22 mouse cellular contexts compared by ENCODE assay signal in the genomic region with DNA sequence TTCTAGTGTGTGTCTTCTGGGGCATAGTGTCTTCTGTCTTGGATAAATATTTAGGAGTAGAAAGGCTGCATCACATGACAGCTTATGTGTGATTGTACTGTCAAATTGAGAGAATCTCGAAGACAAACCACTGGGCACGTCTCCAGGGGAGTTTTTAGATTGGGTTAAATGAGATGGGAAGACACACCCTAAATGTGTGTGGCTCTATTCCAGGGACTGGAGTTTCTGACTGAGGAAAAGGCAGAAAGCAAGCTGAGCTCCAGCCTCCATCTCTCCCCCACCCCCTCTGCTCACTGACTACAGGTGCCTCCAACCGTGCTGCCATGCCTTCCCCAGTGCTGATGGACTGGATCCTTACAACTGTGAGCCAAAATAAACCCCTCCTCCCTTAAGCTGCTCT. TPM values are rescaled to one million over a fixed set of nuclear protein-coding genes. Genes with fewer than 3 reads are reported as not detected.
DNase-seq lines count a peak whose midpoint lies in the region; ATAC-seq and TF ChIP-seq lines count a peak whose summit lies in the region.
"Had no signal": no experiment of that assay in that cellular context is flagged by ENCODE, and none has a peak within 500 bp of the region (broad histone marks: within the 10 kb centered on the region; RNA-seq: fewer than 3 reads in every experiment).

No protein-coding gene starts in this region.

- H3K27ac ChIP-seq in forebrain, postnatal 0 days (ENCODE audit: low read depth, low read length), result no peak overlapping the region
- no peak overlapping the region for H3K27ac ChIP-seq in forebrain, embryonic 12.5 days
- peak overlapping the region; percentile 43 to 66; a peak in 1 of 4 replicates for H3K27ac ChIP-seq in heart, embryonic 14.5 days (replicated peaks in 1 of 2; ENCODE audit: control insufficient read depth in 1 of 2, insufficient read depth in 1 of 2, low read depth in 2 of 2, low read length in 2 of 2)
- no peak overlapping the region; the same call in 1 of the 2 replicates for H3K27ac ChIP-seq in heart, embryonic 11.5 days (ENCODE audit: low read depth, low read length)
- no peak overlapping the region for H3K27ac ChIP-seq in lung, embryonic 15.5 days
- H3K27ac ChIP-seq in stomach, embryonic 16.5 days (ENCODE audit: low read length), result peak overlapping the region; percentile 78
- H3K27ac ChIP-seq: embryonic facial prominence, embryonic 12.5 days; forebrain, embryonic 10.5 days; hindbrain, postnatal 0 days; neural tube, embryonic 13.5 days had no signal

- H3K36me3 ChIP-seq in forebrain, postnatal 0 days (ENCODE audit: insufficient read depth), result no peaks in the 10 kb centered on the region
- H3K36me3 ChIP-seq in forebrain, embryonic 12.5 days (replicated peaks), result no peaks in the 10 kb centered on the region
- H3K36me3 ChIP-seq in heart, embryonic 14.5 days (ENCODE audit: control insufficient read depth, insufficient read depth, low read length), result no peaks in the 10 kb centered on the region
- H3K36me3 ChIP-seq in heart, embryonic 11.5 days (ENCODE audit: control insufficient read depth, insufficient read depth, low read length), result no peaks in the 10 kb centered on the region
- no peaks in the 10 kb centered on the region for H3K36me3 ChIP-seq in lung, embryonic 15.5 days
- H3K36me3 ChIP-seq in stomach, embryonic 16.5 days (ENCODE audit: control insufficient read depth, insufficient read depth, low read length), result no peaks in the 10 kb centered on the region
- H3K36me3 ChIP-seq: embryonic facial prominence, embryonic 12.5 days; forebrain, embryonic 10.5 days; neural tube, embryonic 13.5 days had no signal

- H3K27me3 ChIP-seq in forebrain, postnatal 0 days (ENCODE audit: insufficient read depth, low read length), result no peaks in the 10 kb centered on the region
- no peaks in the 10 kb centered on the region for H3K27me3 ChIP-seq in forebrain, embryonic 12.5 days
- no peaks in the 10 kb centered on the region for H3K27me3 ChIP-seq in heart, embryonic 14.5 days (ENCODE audit: control insufficient read depth, insufficient read depth, low read length)
- H3K27me3 ChIP-seq in heart, embryonic 11.5 days (ENCODE audit: control insufficient read depth, insufficient read depth, low read length), result no peaks in the 10 kb centered on the region
- no peaks in the 10 kb centered on the region for H3K27me3 ChIP-seq in lung, embryonic 15.5 days
- H3K27me3 ChIP-seq in stomach, embryonic 16.5 days (ENCODE audit: control insufficient read depth, insufficient read depth, low read length), result no peaks in the 10 kb centered on the region
- H3K27me3 ChIP-seq: embryonic facial prominence, embryonic 12.5 days; neural tube, embryonic 13.5 days had no signal

- peak; percentile 23 for DNase-seq in forebrain, postnatal 0 days
- no peak for DNase-seq in lung, postnatal 10 days
- no peak for DNase-seq in left cerebral cortex, postnatal 36 days (ENCODE audit: low spot score in 2 of 2)
- DNase-seq: cerebellum, adult 11-12 months; kidney, adult 18-20 months; liver, postnatal 0 days; thymus, postnatal 14 days had no signal

- no peaks in the 10 kb centered on the region for H3K9me3 ChIP-seq in forebrain, postnatal 0 days (ENCODE audit: low read length)
- no peaks in the 10 kb centered on the region for H3K9me3 ChIP-seq in forebrain, embryonic 12.5 days
- 0 out of 2 replicates have a peak, but pooled peaks cover 2% of the 10 kb centered on the region for H3K9me3 ChIP-seq in heart, embryonic 14.5 days (ENCODE audit: control insufficient read depth, low read length)
- H3K9me3 ChIP-seq in heart, embryonic 11.5 days (replicated peaks; ENCODE audit: control insufficient read depth, low read length), result no peaks in the 10 kb centered on the region
- H3K9me3 ChIP-seq in lung, embryonic 15.5 days, result no peaks in the 10 kb centered on the region
- H3K9me3 ChIP-seq in stomach, embryonic 16.5 days (replicated peaks; ENCODE audit: control insufficient read depth, low read length), result no peaks in the 10 kb centered on the region
- H3K9me3 ChIP-seq: embryonic facial prominence, embryonic 12.5 days; forebrain, embryonic 10.5 days; neural tube, embryonic 13.5 days had no signal

- peak; percentile 6; the same call in 1 of the 2 replicates for ATAC-seq in forebrain, postnatal 0 days
- no peak for ATAC-seq in forebrain, embryonic 12.5 days (ENCODE audit: low FRiP score)
- no peak for ATAC-seq in heart, embryonic 14.5 days (ENCODE audit: insufficient number of reproducible peaks, insufficient read depth, low FRiP score, low read depth)
- no peak for ATAC-seq in heart, embryonic 11.5 days (replicated peaks; ENCODE audit: insufficient number of reproducible peaks, low FRiP score, low TSS enrichment)
- 0 out of 2 replicates have a peak, but pooled peaks have one; percentile 3 for ATAC-seq in lung, embryonic 15.5 days (ENCODE audit: borderline replicate concordance, extremely low read depth, low FRiP score, low TSS enrichment)
- ATAC-seq in stomach, embryonic 16.5 days (ENCODE audit: insufficient read depth, low FRiP score), result peak; percentile 58
- ATAC-seq: hindbrain, postnatal 0 days; liver, postnatal 0 days had no signal

- H3K4me3 ChIP-seq in forebrain, postnatal 0 days (ENCODE audit: low read depth, low read length), result no peak overlapping the region
- no peak overlapping the region for H3K4me3 ChIP-seq in forebrain, embryonic 12.5 days (replicated peaks)
- H3K4me3 ChIP-seq in heart, embryonic 14.5 days (ENCODE audit: control insufficient read depth in 1 of 2, insufficient read depth in 1 of 2, low read depth in 1 of 2, low read length in 2 of 2), result no peak overlapping the region
- no peak overlapping the region for H3K4me3 ChIP-seq in heart, embryonic 11.5 days (ENCODE audit: low read depth, low read length)
- no peak overlapping the region for H3K4me3 ChIP-seq in lung, embryonic 15.5 days
- no peak overlapping the region for H3K4me3 ChIP-seq in stomach, embryonic 16.5 days (replicated peaks; ENCODE audit: low read length)
- H3K4me3 ChIP-seq: embryonic facial prominence, embryonic 12.5 days; forebrain, embryonic 10.5 days; neural tube, embryonic 13.5 days had no signal

- H3K9ac ChIP-seq in forebrain, postnatal 0 days, result no peak overlapping the region
- H3K9ac ChIP-seq in forebrain, embryonic 12.5 days, result no peak overlapping the region
- H3K9ac ChIP-seq in heart, embryonic 14.5 days (ENCODE audit: low read length), result no peak overlapping the region
- no peak overlapping the region for H3K9ac ChIP-seq in heart, embryonic 11.5 days (ENCODE audit: low read depth, low read length)
- H3K9ac ChIP-seq in lung, embryonic 15.5 days, result no peak overlapping the region
- H3K9ac ChIP-seq in stomach, embryonic 16.5 days (ENCODE audit: low read length), result no peak overlapping the region
- H3K9ac ChIP-seq: embryonic facial prominence, embryonic 12.5 days; liver, postnatal 0 days; neural tube, embryonic 13.5 days had no signal

- no peak overlapping the region for H3K4me2 ChIP-seq in forebrain, postnatal 0 days (ENCODE audit: low read depth)
- H3K4me2 ChIP-seq in forebrain, embryonic 12.5 days, result no peak overlapping the region
- no peak overlapping the region for H3K4me2 ChIP-seq in heart, embryonic 14.5 days (ENCODE audit: low read length)
- no peak overlapping the region for H3K4me2 ChIP-seq in heart, embryonic 11.5 days
- no peak overlapping the region for H3K4me2 ChIP-seq in lung, embryonic 15.5 days
- H3K4me2 ChIP-seq in stomach, embryonic 16.5 days (ENCODE audit: low read depth, low read length), result no peak overlapping the region
- H3K4me2 ChIP-seq: embryonic facial prominence, embryonic 12.5 days; neural tube, embryonic 13.5 days had no signal

- intact Hi-C loops in left cerebral cortex, postnatal 36 days (cut with DNase I), result no loop called here

- no peak for TF ChIP-seq CTCF in forebrain, postnatal 0 days (IDR thresholded peaks at IDR 0.05; ENCODE audit: low read depth)

- H3K4me1 ChIP-seq in forebrain, postnatal 0 days (ENCODE audit: insufficient read depth), result no peaks in the 10 kb centered on the region
- H3K4me1 ChIP-seq in forebrain, embryonic 12.5 days, result no peaks in the 10 kb centered on the region
- H3K4me1 ChIP-seq in heart, embryonic 14.5 days (ENCODE audit: control insufficient read depth in 2 of 2, insufficient read depth in 2 of 2, low read length in 2 of 2), result peaks cover 4 to 16% of the 10 kb centered on the region in 2 experiments
- H3K4me1 ChIP-seq in heart, embryonic 11.5 days (ENCODE audit: control insufficient read depth, insufficient read depth, low read length), result peaks cover 7% of the 10 kb centered on the region; the same call in 1 of the 2 replicates
- H3K4me1 ChIP-seq in lung, embryonic 15.5 days, result peaks cover 3% of the 10 kb centered on the region; the same call in 1 of the 2 replicates
- H3K4me1 ChIP-seq in stomach, embryonic 16.5 days (ENCODE audit: control insufficient read depth, insufficient read depth, low read length), result peaks cover 4% of the 10 kb centered on the region
- H3K4me1 ChIP-seq: embryonic facial prominence, embryonic 12.5 days; forebrain, embryonic 10.5 days had no signal

- 52% methylated on average over 3 of the region's 3 CpGs for WGBS in forebrain, postnatal 0 days
- WGBS in forebrain, embryonic 12.5 days, result 64% methylated on average over 3 of the region's 3 CpGs
- WGBS in heart, embryonic 14.5 days, result 77% methylated on average over 3 of the region's 3 CpGs
- WGBS in heart, embryonic 11.5 days (ENCODE audit: insufficient replicate concordance), result 83% methylated on average over 3 of the region's 3 CpGs
- WGBS in lung, embryonic 15.5 days, result 56% methylated on average over 3 of the region's 3 CpGs
- whole genome bisulfite sequencing in stomach, embryonic 16.5 days, result 62% methylated on average over 3 of the region's 3 CpGs

RNA-seq across cellular contexts. Expression of gene Rab17, which starts 11.9 kb away (rescaled TPM):
- 0.15 and 0.62 TPM in 2 replicates for total RNA-seq in forebrain, postnatal 0 days (2014; rRNA removed)
- polyA plus RNA-seq in forebrain, postnatal 0 days (2015; fragmentation: Nextera tagmentation; extraction: Ambion mirVana), result 0.30 TPM in 1 of 2 replicates, not detected in the other
- 0.21 TPM in 1 of 2 replicates, not detected in the other for polyA plus RNA-seq in forebrain, embryonic 12.5 days (2016; fragmentation: Nextera tagmentation; extraction: Ambion mirVana)
- 2.5 and 2.7 TPM in 2 replicates for polyA plus RNA-seq in heart, embryonic 14.5 days (2014; fragmentation: Nextera tagmentation; extraction: Ambion mirVana)
- polyA plus RNA-seq in heart, embryonic 11.5 days (2014; fragmentation: Nextera tagmentation; extraction: Ambion mirVana), result 0.63 TPM in 1 of 2 replicates, not detected in the other
- 3.1 and 3.8 TPM in 2 replicates for polyA plus RNA-seq in lung, embryonic 15.5 days (2015; fragmentation: Nextera tagmentation; extraction: Ambion mirVana)
- 10.0 and 12.1 TPM in 2 replicates for polyA plus RNA-seq in stomach, embryonic 16.5 days (2015; fragmentation: Nextera tagmentation; extraction: Ambion mirVana)
- total RNA-seq in left cerebral cortex, postnatal 36 days (2021), result not detected
- total RNA-seq: hindbrain, postnatal 0 days; megakaryocyte, adult 5-6 weeks; midbrain, postnatal 0 days had no signal
- polyA plus RNA-seq: hindbrain, postnatal 0 days had no signal

RNA-seq across cellular contexts. Expression of gene Lrrfip1, which starts 17.2 kb away (rescaled TPM):
- 52.4 and 55.4 TPM in 2 replicates for total RNA-seq in forebrain, postnatal 0 days (2014; rRNA removed)
- polyA plus RNA-seq in forebrain, postnatal 0 days (2015; fragmentation: Nextera tagmentation; extraction: Ambion mirVana), result 56.9 and 62.0 TPM in 2 replicates
- polyA plus RNA-seq in forebrain, embryonic 12.5 days (2016; fragmentation: Nextera tagmentation; extraction: Ambion mirVana), result 19.6 and 19.9 TPM in 2 replicates
- 151 and 161 TPM in 2 replicates for polyA plus RNA-seq in heart, embryonic 14.5 days (2014; fragmentation: Nextera tagmentation; extraction: Ambion mirVana)
- polyA plus RNA-seq in heart, embryonic 11.5 days (2014; fragmentation: Nextera tagmentation; extraction: Ambion mirVana), result 115 and 138 TPM in 2 replicates
- polyA plus RNA-seq in lung, embryonic 15.5 days (2015; fragmentation: Nextera tagmentation; extraction: Ambion mirVana), result 54.8 and 60.6 TPM in 2 replicates
- polyA plus RNA-seq in stomach, embryonic 16.5 days (2015; fragmentation: Nextera tagmentation; extraction: Ambion mirVana), result 85.4 and 88.0 TPM in 2 replicates
- 10 to 100 TPM; 56.6 to 78.7 TPM for total RNA-seq in left cerebral cortex, postnatal 36 days (2021)

RNA-seq across cellular contexts. Expression of gene Prlh, which starts 28.4 kb away (rescaled TPM):
- not detected in 2 replicates for total RNA-seq in forebrain, postnatal 0 days (2014; rRNA removed)
- polyA plus RNA-seq in forebrain, postnatal 0 days (2015; fragmentation: Nextera tagmentation; extraction: Ambion mirVana), result not detected in 2 replicates
- not detected in 2 replicates for polyA plus RNA-seq in forebrain, embryonic 12.5 days (2016; fragmentation: Nextera tagmentation; extraction: Ambion mirVana)
- not detected in 2 replicates for polyA plus RNA-seq in heart, embryonic 14.5 days (2014; fragmentation: Nextera tagmentation; extraction: Ambion mirVana)
- polyA plus RNA-seq in heart, embryonic 11.5 days (2014; fragmentation: Nextera tagmentation; extraction: Ambion mirVana), result not detected in 2 replicates
- polyA plus RNA-seq in lung, embryonic 15.5 days (2015; fragmentation: Nextera tagmentation; extraction: Ambion mirVana), result not detected in 2 replicates
- not detected in 2 replicates for polyA plus RNA-seq in stomach, embryonic 16.5 days (2015; fragmentation: Nextera tagmentation; extraction: Ambion mirVana)
- total RNA-seq in left cerebral cortex, postnatal 36 days (2021), result not detected
- total RNA-seq: heart, postnatal 36 days; hindbrain, postnatal 0 days; left cerebral cortex, adult 8-10 months; megakaryocyte, adult 5-6 weeks; midbrain, postnatal 0 days had no signal
- polyA plus RNA-seq: embryonic facial prominence, embryonic 12.5 days; forebrain, embryonic 10.5 days; large intestine, adult 2 months; limb, embryonic 14.5 days; liver, postnatal 0 days; midbrain, postnatal 0 days; neural tube, embryonic 13.5 days had no signal

Comparison
In these comparisons a context has a peak if more than half of its experiments do, and no peak if none do; other contexts are left out.
1. ATAC-seq: peak in forebrain, postnatal 0 days (single experiment), lung, embryonic 15.5 days (single experiment) and stomach, embryonic 16.5 days (single experiment); none in forebrain, embryonic 12.5 days (single experiment), heart, embryonic 14.5 days (single experiment) and heart, embryonic 11.5 days (single experiment).
2. H3K27ac ChIP-seq: peak in heart, embryonic 14.5 days (2 of 2) and stomach, embryonic 16.5 days (single experiment); none in forebrain, postnatal 0 days (single experiment), forebrain, embryonic 12.5 days (single experiment), heart, embryonic 11.5 days (single experiment) and lung, embryonic 15.5 days (single experiment).